In genomic region chr19:8984255-8984868, GRCm38 (mm10) we compare ENCODE assay signal across 8 mouse cellular contexts. TPM values are rescaled to one million over a fixed set of nuclear protein-coding genes. Genes with fewer than 3 reads are reported as not detected.
DNase-seq lines count a peak whose midpoint lies in the region; ATAC-seq and TF ChIP-seq lines count a peak whose summit lies in the region.

No protein-coding gene starts in this region.

- H3K4me1 ChIP-seq in forebrain, embryonic 10.5 days = peaks cover 55% of the 10 kb centered on the region
- peaks cover 35% of the 10 kb centered on the region for H3K4me1 ChIP-seq in limb, embryonic 14.5 days (ENCODE audit: control insufficient read depth, insufficient read depth, low read length)

- H3K4me3 ChIP-seq in forebrain, embryonic 10.5 days = peak overlapping the region; percentile 33
- no peak overlapping the region for H3K4me3 ChIP-seq in limb, embryonic 14.5 days (replicated peaks; ENCODE audit: low read length)
- no peak overlapping the region for H3K4me3 ChIP-seq in myocyte

- peak overlapping the region; percentile 78 for H3K27ac ChIP-seq in forebrain, embryonic 10.5 days
- H3K27ac ChIP-seq in limb, embryonic 14.5 days (replicated peaks; ENCODE audit: low read depth, low read length) = peak overlapping the region; percentile 64

- no peak overlapping the region for H3K4me2 ChIP-seq in limb, embryonic 14.5 days (replicated peaks; ENCODE audit: low read depth, low read length, severe bottlenecking)
- peak overlapping the region; percentile 70 for H3K4me2 ChIP-seq in myocyte (ENCODE audit: low read depth)

- 19% methylated on average over 7 of the region's 7 CpGs for WGBS in forebrain, embryonic 10.5 days
- 17% methylated on average over 7 of the region's 7 CpGs for WGBS in limb, embryonic 14.5 days

- H3K36me3 ChIP-seq in forebrain, embryonic 10.5 days (replicated peaks) = peaks cover 25% of the 10 kb centered on the region
- peaks cover 20% of the 10 kb centered on the region for H3K36me3 ChIP-seq in limb, embryonic 14.5 days (ENCODE audit: control insufficient read depth, insufficient read depth, low read length)
- H3K36me3 ChIP-seq in myocyte (ENCODE audit: control insufficient read depth, insufficient read depth) = peaks cover 4% of the 10 kb centered on the region

- peak; percentile 49 for ATAC-seq in limb, embryonic 14.5 days (ENCODE audit: low FRiP score, low read depth)

- H3K9ac ChIP-seq in limb, embryonic 14.5 days (ENCODE audit: low read depth, low read length, severe bottlenecking) = peak overlapping the region; percentile 8; the same call in 1 of the 2 replicates

- H3K27me3 ChIP-seq in forebrain, embryonic 10.5 days (ENCODE audit: poor library complexity, severe bottlenecking) = peaks cover 32% of the 10 kb centered on the region
- no peaks in the 10 kb centered on the region for H3K27me3 ChIP-seq in limb, embryonic 14.5 days (ENCODE audit: control insufficient read depth, insufficient read depth, low read length)
- H3K27me3 ChIP-seq in myocyte (ENCODE audit: control insufficient read depth, insufficient read depth, insufficient read length) = no peaks in the 10 kb centered on the region

- no peak for TF ChIP-seq POLR2A in limb, embryonic 14.5 days (IDR thresholded peaks at IDR 0.05; ENCODE audit: borderline replicate concordance, extremely low read depth, insufficient read depth, insufficient read length)
- TF ChIP-seq POLR2A in myocyte (IDR thresholded peaks at IDR 0.05; ENCODE audit: insufficient read length, low read depth) = no peak

- no peaks in the 10 kb centered on the region for H3K9me3 ChIP-seq in forebrain, embryonic 10.5 days
- H3K9me3 ChIP-seq in limb, embryonic 14.5 days (ENCODE audit: control insufficient read depth, low read length) = no peaks in the 10 kb centered on the region

- DNase-seq in layer of hippocampus, adult 11-12 months (ENCODE audit: low spot score) = peak; percentile 57
- no peak for DNase-seq in layer of hippocampus, adult 9-10 months (ENCODE audit: low spot score)
- peak; percentile 95 for DNase-seq in T-cell, adult 2 months (ENCODE audit: low spot score)
- DNase-seq in forebrain, embryonic 10.5 days (ENCODE audit: extremely low spot score, low spot score) = peak; percentile 78
- DNase-seq in heart, postnatal 14 days = peak; percentile 75 to 79
- peak; percentile 92 for DNase-seq in limb, embryonic 14.5 days (ENCODE audit: low spot score)
- DNase-seq in yolk sac, embryonic 10.5 days (ENCODE audit: low spot score) = peak; percentile 71

- peaks cover 10% of the 10 kb centered on the region for H3K79me2 ChIP-seq in myocyte (ENCODE audit: control insufficient read depth, insufficient read depth)

- intact Hi-C loops in heart, postnatal 14 days (cut with DNase I) = no loop called here

- no peak overlapping the region for H3ac ChIP-seq in myocyte (ENCODE audit: control insufficient read depth, insufficient read length)

TF ChIP-seq in myocyte, 11 proteins besides CTCF, POLR2A, EP300 and RAD21:
- TF ChIP-seq MYOG (IDR thresholded peaks at IDR 0.05; ENCODE audit: control insufficient read depth in 1 of 3, insufficient read depth in 1 of 3, insufficient read length in 2 of 3, low read depth in 2 of 3) = no peak
- TF ChIP-seq SRF (IDR thresholded peaks at IDR 0.05; ENCODE audit: control insufficient read depth, insufficient read length, low read depth) = no peak
- TF ChIP-seq CEBPB (IDR thresholded peaks at IDR 0.05; ENCODE audit: insufficient read depth, poor library complexity, severe bottlenecking) = no peak
- TF ChIP-seq TCF3 (IDR thresholded peaks at IDR 0.05; ENCODE audit: insufficient read length, low read depth) = no peak
- TF ChIP-seq MYOD1 (IDR thresholded peaks at IDR 0.05; ENCODE audit: control insufficient read depth in 1 of 3, insufficient read length in 2 of 3, low read depth in 2 of 3) = no peak
- TF ChIP-seq POLR2AphosphoS2 (IDR thresholded peaks at IDR 0.05; ENCODE audit: insufficient read length, low read depth) = no peak
- TF ChIP-seq TCF12 (IDR thresholded peaks at IDR 0.05; ENCODE audit: insufficient read depth, poor library complexity, severe bottlenecking) = no peak
- TF ChIP-seq USF1 (IDR thresholded peaks at IDR 0.05; ENCODE audit: low read depth) = no peak
- TF ChIP-seq E2F4 (IDR thresholded peaks at IDR 0.05; ENCODE audit: insufficient read depth) = no peak
- TF ChIP-seq MAX (IDR thresholded peaks at IDR 0.05; ENCODE audit: low read depth) = no peak
- no peak for TF ChIP-seq REST (IDR thresholded peaks at IDR 0.05; ENCODE audit: insufficient read depth, insufficient read length)

RNA-seq across cellular contexts. Expression of gene Ahnak, which starts 4.7 kb away (rescaled TPM):
- polyA plus RNA-seq in forebrain, embryonic 10.5 days (2016; fragmentation: Nextera tagmentation; extraction: Ambion mirVana) = 6.5 and 7.1 TPM in 2 replicates
- total RNA-seq in heart, postnatal 14 days (2021) = 100 to 1,000 TPM; 288 to 310 TPM
- polyA plus RNA-seq in limb, embryonic 14.5 days (2012; rRNA removed) = 21.6 and 31.4 TPM in 2 replicates
- 61.5 and 61.6 TPM in 2 replicates for polyA plus RNA-seq in limb, embryonic 14.5 days (2014; fragmentation: Nextera tagmentation; extraction: Ambion mirVana)
- polyA plus RNA-seq in myocyte (2012; fragmentation: generic; extraction: Trizol) = 93.3 TPM

RNA-seq across cellular contexts. Expression of gene Eef1g, which starts 17.5 kb away (rescaled TPM):
- polyA plus RNA-seq in forebrain, embryonic 10.5 days (2016; fragmentation: Nextera tagmentation; extraction: Ambion mirVana) = 559 and 563 TPM in 2 replicates
- total RNA-seq in heart, postnatal 14 days (2021) = 100 to 1,000 TPM; 220 to 273 TPM
- 530 and 577 TPM in 2 replicates for polyA plus RNA-seq in limb, embryonic 14.5 days (2012; rRNA removed)
- polyA plus RNA-seq in limb, embryonic 14.5 days (2014; fragmentation: Nextera tagmentation; extraction: Ambion mirVana) = 499 and 500 TPM in 2 replicates
- 896 TPM for polyA plus RNA-seq in myocyte (2012; fragmentation: generic; extraction: Trizol)

RNA-seq across cellular contexts. Expression of gene Tut1, which starts 30.7 kb away (rescaled TPM):
- 40.2 and 49.1 TPM in 2 replicates for polyA plus RNA-seq in forebrain, embryonic 10.5 days (2016; fragmentation: Nextera tagmentation; extraction: Ambion mirVana)
- total RNA-seq in heart, postnatal 14 days (2021) = 1 to 10 TPM; 7.6 TPM
- 28.6 and 33.6 TPM in 2 replicates for polyA plus RNA-seq in limb, embryonic 14.5 days (2012; rRNA removed)
- 27.6 and 29.2 TPM in 2 replicates for polyA plus RNA-seq in limb, embryonic 14.5 days (2014; fragmentation: Nextera tagmentation; extraction: Ambion mirVana)
- 24.9 TPM for polyA plus RNA-seq in myocyte (2012; fragmentation: generic; extraction: Trizol)

RNA-seq across cellular contexts. Expression of gene Mta2, which starts 42.7 kb away (rescaled TPM):
- 202 and 206 TPM in 2 replicates for polyA plus RNA-seq in forebrain, embryonic 10.5 days (2016; fragmentation: Nextera tagmentation; extraction: Ambion mirVana)
- 10 to 100 TPM; 42.1 to 44.8 TPM for total RNA-seq in heart, postnatal 14 days (2021)
- polyA plus RNA-seq in limb, embryonic 14.5 days (2012; rRNA removed) = 63.4 and 76.5 TPM in 2 replicates
- 43.8 and 47.2 TPM in 2 replicates for polyA plus RNA-seq in limb, embryonic 14.5 days (2014; fragmentation: Nextera tagmentation; extraction: Ambion mirVana)
- 81.5 TPM for polyA plus RNA-seq in myocyte (2012; fragmentation: generic; extraction: Trizol)

RNA-seq across cellular contexts. Expression of gene Eml3, which starts 55.0 kb away (rescaled TPM):
- 24.0 and 25.7 TPM in 2 replicates for polyA plus RNA-seq in forebrain, embryonic 10.5 days (2016; fragmentation: Nextera tagmentation; extraction: Ambion mirVana)
- total RNA-seq in heart, postnatal 14 days (2021) = 10 to 100 TPM; 12.5 to 16.2 TPM
- polyA plus RNA-seq in limb, embryonic 14.5 days (2012; rRNA removed) = 62.1 and 74.9 TPM in 2 replicates
- polyA plus RNA-seq in limb, embryonic 14.5 days (2014; fragmentation: Nextera tagmentation; extraction: Ambion mirVana) = 21.5 and 25.2 TPM in 2 replicates
- polyA plus RNA-seq in myocyte (2012; fragmentation: generic; extraction: Trizol) = 14.7 TPM
